ENCODE assay signal across 11 mouse cellular contexts in genomic region chr3:105703571-105703970, GRCm38 (mm10). TPM values are rescaled to one million over a fixed set of nuclear protein-coding genes. Genes with fewer than 3 reads are reported as not detected.
A peak's percentile ranks its signal among the peaks of the same experiment; 100 is the strongest.
DNase-seq lines count a peak whose midpoint lies in the region; ATAC-seq lines count a peak whose summit lies in the region.
"Had no signal": no experiment of that assay in that cellular context is flagged by ENCODE, and none has a peak within 500 bp of the region (broad histone marks: within the 10 kb centered on the region; RNA-seq: fewer than 3 reads in every experiment).

No protein-coding gene starts in this region.

- WGBS in heart, embryonic 13.5 days: 65% methylated on average over 6 of the region's 6 CpGs
- 52% methylated on average over 6 of the region's 6 CpGs for WGBS in midbrain, embryonic 15.5 days
- 48% methylated on average over 6 of the region's 6 CpGs for WGBS in midbrain, embryonic 11.5 days
- 48% methylated on average over 6 of the region's 6 CpGs for WGBS in hindbrain, embryonic 16.5 days
- WGBS in neural tube, embryonic 13.5 days: 51% methylated on average over 6 of the region's 6 CpGs

- no peak for DNase-seq in heart, postnatal 14 days
- DNase-seq in midbrain, embryonic 11.5 days (ENCODE audit: low spot score, missing footprints): no peak
- no peak for DNase-seq in frontal cortex, postnatal 36 days (ENCODE audit: low spot score in 2 of 2)
- DNase-seq: cerebellum, postnatal 36 days; gastrocnemius, postnatal 14 days had no signal

- H3K9me3 ChIP-seq in heart, embryonic 13.5 days: no peaks in the 10 kb centered on the region
- no peaks in the 10 kb centered on the region for H3K9me3 ChIP-seq in midbrain, embryonic 15.5 days
- no peaks in the 10 kb centered on the region for H3K9me3 ChIP-seq in midbrain, embryonic 11.5 days (ENCODE audit: control insufficient read depth, low read length)
- H3K9me3 ChIP-seq in hindbrain, embryonic 16.5 days (ENCODE audit: control insufficient read depth, low read length): no peaks in the 10 kb centered on the region
- no peaks in the 10 kb centered on the region for H3K9me3 ChIP-seq in neural tube, embryonic 13.5 days
- H3K9me3 ChIP-seq: stomach, embryonic 15.5 days had no signal

- H3K4me2 ChIP-seq in heart, embryonic 13.5 days: peak overlapping the region; percentile 97
- peak overlapping the region; percentile 97; the same call in 1 of the 2 replicates for H3K4me2 ChIP-seq in midbrain, embryonic 15.5 days
- H3K4me2 ChIP-seq in midbrain, embryonic 11.5 days: no peak overlapping the region
- H3K4me2 ChIP-seq in hindbrain, embryonic 16.5 days (ENCODE audit: low read length): peak overlapping the region; percentile 99
- peak overlapping the region; percentile 91; the same call in 1 of the 2 replicates for H3K4me2 ChIP-seq in neural tube, embryonic 13.5 days

- H3K4me3 ChIP-seq in heart, embryonic 13.5 days: no peak overlapping the region
- no peak overlapping the region for H3K4me3 ChIP-seq in midbrain, embryonic 15.5 days
- H3K4me3 ChIP-seq in midbrain, embryonic 11.5 days (ENCODE audit: low read depth, low read length): no peak overlapping the region
- no peak overlapping the region for H3K4me3 ChIP-seq in hindbrain, embryonic 16.5 days (ENCODE audit: low read length)
- H3K4me3 ChIP-seq in neural tube, embryonic 13.5 days: no peak overlapping the region

- intact Hi-C loops in heart, postnatal 14 days (cut with DNase I): no loop called here

- no peaks in the 10 kb centered on the region for H3K36me3 ChIP-seq in heart, embryonic 13.5 days
- H3K36me3 ChIP-seq in midbrain, embryonic 15.5 days (replicated peaks): no peaks in the 10 kb centered on the region
- no peaks in the 10 kb centered on the region for H3K36me3 ChIP-seq in midbrain, embryonic 11.5 days (ENCODE audit: control insufficient read depth, insufficient read depth, low read length)
- H3K36me3 ChIP-seq in hindbrain, embryonic 16.5 days (ENCODE audit: control insufficient read depth, insufficient read depth, low read length): no peaks in the 10 kb centered on the region
- H3K36me3 ChIP-seq in neural tube, embryonic 13.5 days: no peaks in the 10 kb centered on the region
- H3K36me3 ChIP-seq: stomach, embryonic 15.5 days had no signal

- H3K4me1 ChIP-seq in heart, embryonic 13.5 days: peaks cover 85% of the 10 kb centered on the region
- H3K4me1 ChIP-seq in midbrain, embryonic 15.5 days: peaks cover 21% of the 10 kb centered on the region
- peaks cover 4% of the 10 kb centered on the region; the same call in 1 of the 2 replicates for H3K4me1 ChIP-seq in midbrain, embryonic 11.5 days (ENCODE audit: control insufficient read depth, insufficient read depth, low read length)
- peaks cover 8% of the 10 kb centered on the region; the same call in 1 of the 2 replicates for H3K4me1 ChIP-seq in hindbrain, embryonic 16.5 days (ENCODE audit: control insufficient read depth, insufficient read depth, low read depth, low read length)
- H3K4me1 ChIP-seq in neural tube, embryonic 13.5 days (replicated peaks): peaks cover 44% of the 10 kb centered on the region

- ATAC-seq in heart, embryonic 13.5 days (ENCODE audit: extremely low read depth, insufficient number of reproducible peaks, low FRiP score, low TSS enrichment): no peak
- no peak for ATAC-seq in midbrain, embryonic 15.5 days (replicated peaks)
- no peak for ATAC-seq in midbrain, embryonic 11.5 days (ENCODE audit: low FRiP score)
- no peak for ATAC-seq in hindbrain, embryonic 16.5 days
- no peak for ATAC-seq in neural tube, embryonic 13.5 days (ENCODE audit: low read depth)

- peaks cover 9% of the 10 kb centered on the region; the same call in 1 of the 2 replicates for H3K27me3 ChIP-seq in heart, embryonic 13.5 days (replicated peaks)
- peaks cover 14% of the 10 kb centered on the region for H3K27me3 ChIP-seq in midbrain, embryonic 15.5 days (replicated peaks)
- peaks cover 19% of the 10 kb centered on the region; the same call in 1 of the 2 replicates for H3K27me3 ChIP-seq in midbrain, embryonic 11.5 days (ENCODE audit: control insufficient read depth, insufficient read depth, low read length)
- H3K27me3 ChIP-seq in hindbrain, embryonic 16.5 days (replicated peaks; ENCODE audit: control insufficient read depth, insufficient read depth, low read length): no peaks in the 10 kb centered on the region; the same call in 1 of the 2 replicates
- H3K27me3 ChIP-seq in neural tube, embryonic 13.5 days: peaks cover 50% of the 10 kb centered on the region
- H3K27me3 ChIP-seq: stomach, embryonic 15.5 days had no signal

- H3K9ac ChIP-seq in heart, embryonic 13.5 days: no peak overlapping the region
- no peak overlapping the region for H3K9ac ChIP-seq in midbrain, embryonic 15.5 days
- H3K9ac ChIP-seq in midbrain, embryonic 11.5 days (ENCODE audit: low read length): no peak overlapping the region
- no peak overlapping the region for H3K9ac ChIP-seq in hindbrain, embryonic 16.5 days (ENCODE audit: low read depth, low read length)
- no peak overlapping the region for H3K9ac ChIP-seq in neural tube, embryonic 13.5 days
- H3K9ac ChIP-seq: stomach, embryonic 15.5 days had no signal

- H3K27ac ChIP-seq in heart, embryonic 13.5 days (replicated peaks): peak overlapping the region; percentile 78; the same call in 1 of the 2 replicates
- H3K27ac ChIP-seq in midbrain, embryonic 15.5 days: no peak overlapping the region
- no peak overlapping the region for H3K27ac ChIP-seq in midbrain, embryonic 11.5 days (ENCODE audit: low read depth, low read length)
- no peak overlapping the region for H3K27ac ChIP-seq in hindbrain, embryonic 16.5 days (ENCODE audit: low read depth, low read length)
- no peak overlapping the region for H3K27ac ChIP-seq in neural tube, embryonic 13.5 days (replicated peaks)
- H3K27ac ChIP-seq: macrophage had no signal

RNA-seq across cellular contexts. Expression of gene Inka2, which starts 0.8 kb away (rescaled TPM):
- polyA plus RNA-seq in heart, embryonic 13.5 days (2015; fragmentation: Nextera tagmentation; extraction: Ambion mirVana): 2.0 and 2.3 TPM in 2 replicates
- total RNA-seq in heart, postnatal 14 days (2021): 10 to 100 TPM; 35.5 to 37.7 TPM
- 4.8 and 6.0 TPM in 2 replicates for polyA plus RNA-seq in midbrain, embryonic 15.5 days (2015; fragmentation: Nextera tagmentation; extraction: Ambion mirVana)
- 0.34 and 0.56 TPM in 2 replicates for polyA plus RNA-seq in midbrain, embryonic 11.5 days (2014; fragmentation: Nextera tagmentation; extraction: Ambion mirVana)
- polyA plus RNA-seq in hindbrain, embryonic 16.5 days (2015; fragmentation: Nextera tagmentation; extraction: Ambion mirVana): 13.7 and 13.9 TPM in 2 replicates
- polyA plus RNA-seq in neural tube, embryonic 13.5 days (2015; fragmentation: Nextera tagmentation; extraction: Ambion mirVana): 4.0 and 4.8 TPM in 2 replicates

RNA-seq across cellular contexts. Expression of gene Ddx20, which starts 16.2 kb away (rescaled TPM):
- 18.1 and 20.2 TPM in 2 replicates for polyA plus RNA-seq in heart, embryonic 13.5 days (2015; fragmentation: Nextera tagmentation; extraction: Ambion mirVana)
- 10 to 100 TPM; 11.2 to 12.7 TPM for total RNA-seq in heart, postnatal 14 days (2021)
- 25.9 and 26.3 TPM in 2 replicates for polyA plus RNA-seq in midbrain, embryonic 15.5 days (2015; fragmentation: Nextera tagmentation; extraction: Ambion mirVana)
- polyA plus RNA-seq in midbrain, embryonic 11.5 days (2014; fragmentation: Nextera tagmentation; extraction: Ambion mirVana): 46.3 and 52.7 TPM in 2 replicates
- polyA plus RNA-seq in hindbrain, embryonic 16.5 days (2015; fragmentation: Nextera tagmentation; extraction: Ambion mirVana): 19.4 and 21.9 TPM in 2 replicates
- 24.9 and 27.2 TPM in 2 replicates for polyA plus RNA-seq in neural tube, embryonic 13.5 days (2015; fragmentation: Nextera tagmentation; extraction: Ambion mirVana)
